Mouse (Mus musculus) small intestine, adult 2 months (tissue): ENCODE measurements at regions not wholly inside any gene's neighbourhood (a gene's known extent, or its start where the extent isn't known, plus 50 kb on each side); places are given as distances from the start of the nearest gene placed in this dataset.

Experiments
- CTCF ChIP-seq: fragments of 200-500 bp; IDR thresholded peaks from 2 replicates; pipeline ENCODE4 v1.5.1; 2012; ENCODE audit warnings: low read depth, mild to moderate bottlenecking, control low read depth, inconsistent platforms, low read length, moderate library complexity, mixed read lengths; ENCODE audit not compliant: insufficient replicate concordance, insufficient read length; ENCODE audit errors: extremely low read depth
- POLR2A ChIP-seq: fragments of 200-500 bp; IDR thresholded peaks from 2 replicates; pipeline ENCODE4 v1.6.1; 2012; ENCODE audit warnings: low read depth, mild to moderate bottlenecking, control low read depth, inconsistent platforms, low read length, moderate library complexity

DNA sequence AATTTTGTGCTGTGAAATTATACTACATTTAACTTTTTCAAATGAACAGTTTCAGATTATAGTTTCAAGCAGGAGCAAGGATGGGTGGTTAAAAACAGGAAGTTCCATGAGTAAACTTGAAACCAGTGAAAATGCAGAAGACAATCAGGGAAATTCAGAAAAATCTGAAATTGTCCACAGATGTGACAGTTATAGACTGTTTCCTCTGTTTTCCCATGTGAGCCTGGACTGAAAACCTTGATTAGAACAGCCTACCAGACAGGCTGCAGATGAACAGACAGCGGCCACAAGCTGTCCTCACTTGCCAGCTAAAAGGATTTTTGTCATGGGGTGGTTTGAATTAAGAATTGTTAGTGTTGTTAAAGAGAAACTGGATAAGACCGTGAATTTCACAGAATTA lies 91.4 kb downstream of the Nfkbiz start:
- TF ChIP-seq CTCF (no peak), POLR2A (no peak)
